Mouse (Mus musculus): Measurements from ENCODE around the gene Crip1. TPM values are rescaled to one million over a fixed set of nuclear protein-coding genes. Genes with fewer than 3 reads are reported as not detected.
"Not testable (repeated sequence)": the region's sequence is repeated elsewhere in the genome, so short reads cannot be mapped to it uniquely, and the experiment has no call there.

Crip1 gene
- total RNA-seq, 1 experiment from 2014 or later = 222 TPM

- peak; percentile 79 to 84 for ATAC-seq (replicated peaks in 1 of 2; ENCODE audit: insufficient read depth in 1 of 2, low FRiP score in 2 of 2, low TSS enrichment in 1 of 2, low read depth in 1 of 2, poor library complexity in 2 of 2, severe bottlenecking in 2 of 2)
These were observed 41.6 kb downstream of the Crip1 start for GRCm38 (mm10) chr12:113187584-113188295.

- ATAC-seq (replicated peaks in 1 of 2; ENCODE audit: insufficient read depth in 1 of 2, low FRiP score in 2 of 2, low TSS enrichment in 1 of 2, low read depth in 1 of 2, poor library complexity in 2 of 2, severe bottlenecking in 2 of 2) = no peak
These were observed 42.4 kb downstream of the Crip1 start for GRCm38 (mm10) chr12:113188349-113189055.

GRCm38 (mm10) chr12:113193423-113193822 is 47.3 kb downstream of the Crip1 start:
- ATAC-seq (replicated peaks in 1 of 2; ENCODE audit: insufficient read depth in 1 of 2, low FRiP score in 2 of 2, low TSS enrichment in 1 of 2, low read depth in 1 of 2, poor library complexity in 2 of 2, severe bottlenecking in 2 of 2) = no peak

GRCm38 (mm10) chr12:113199132-113199531 is 53.0 kb downstream of the Crip1 start:
- not testable (repeated sequence) for ATAC-seq (replicated peaks in 1 of 2; ENCODE audit: insufficient read depth in 1 of 2, low FRiP score in 2 of 2, low TSS enrichment in 1 of 2, low read depth in 1 of 2, poor library complexity in 2 of 2, severe bottlenecking in 2 of 2)

GRCm38 (mm10) chr12:113201301-113201700 is 55.2 kb downstream of the Crip1 start:
- no peak for ATAC-seq (replicated peaks in 1 of 2; ENCODE audit: insufficient read depth in 1 of 2, low FRiP score in 2 of 2, low TSS enrichment in 1 of 2, low read depth in 1 of 2, poor library complexity in 2 of 2, severe bottlenecking in 2 of 2)

- no peak for ATAC-seq (replicated peaks in 1 of 2; ENCODE audit: insufficient read depth in 1 of 2, low FRiP score in 2 of 2, low TSS enrichment in 1 of 2, low read depth in 1 of 2, poor library complexity in 2 of 2, severe bottlenecking in 2 of 2)
These were observed 55.9 kb downstream of the Crip1 start for GRCm38 (mm10) chr12:113202008-113202407.

Other genes with a start within 250 kb of the Crip1 start
- gene Jag2, start 216.5 kb upstream of the Crip1 start, total RNA-seq (2017) = 17.8 and 28.7 TPM in 2 replicates
- 17.9 and 21.9 TPM in 2 replicates for gene Nudt14, start 204.2 kb upstream of the Crip1 start, total RNA-seq (2017)
- 6.0 and 7.8 TPM in 2 replicates for gene Btbd6, start 169.8 kb upstream of the Crip1 start, total RNA-seq (2017)
- 58.6 and 75.9 TPM in 2 replicates for gene Brf1, start 145.6 kb upstream of the Crip1 start, total RNA-seq (2017)
- 12.9 and 14.5 TPM in 2 replicates for gene Pacs2, start 131.8 kb upstream of the Crip1 start, total RNA-seq (2017)
- gene Tex22, start 71.8 kb upstream of the Crip1 start, total RNA-seq (2017) = 0.38 TPM in 1 of 2 replicates, not detected in the other
- 39.8 and 42.2 TPM in 2 replicates for gene Mta1, start 48.0 kb upstream of the Crip1 start, total RNA-seq (2017)
- 0.40 TPM in 1 of 2 replicates, not detected in the other for gene Crip2, start 6.1 kb upstream of the Crip1 start, total RNA-seq (2017)
- 8.8 and 18.8 TPM in 2 replicates for gene Tedc1, start 10.1 kb downstream of the Crip1 start, total RNA-seq (2017)
- 2.3 and 2.4 TPM in 2 replicates for gene Tmem121, start 39.6 kb downstream of the Crip1 start, total RNA-seq (2017)